Mouse (Mus musculus): Measurements from ENCODE around the gene Eipr1.
"Not testable (repeated sequence)": the region's sequence is repeated elsewhere in the genome, so short reads cannot be mapped to it uniquely, and the experiment has no call there.

The Eipr1 gene

DNA sequence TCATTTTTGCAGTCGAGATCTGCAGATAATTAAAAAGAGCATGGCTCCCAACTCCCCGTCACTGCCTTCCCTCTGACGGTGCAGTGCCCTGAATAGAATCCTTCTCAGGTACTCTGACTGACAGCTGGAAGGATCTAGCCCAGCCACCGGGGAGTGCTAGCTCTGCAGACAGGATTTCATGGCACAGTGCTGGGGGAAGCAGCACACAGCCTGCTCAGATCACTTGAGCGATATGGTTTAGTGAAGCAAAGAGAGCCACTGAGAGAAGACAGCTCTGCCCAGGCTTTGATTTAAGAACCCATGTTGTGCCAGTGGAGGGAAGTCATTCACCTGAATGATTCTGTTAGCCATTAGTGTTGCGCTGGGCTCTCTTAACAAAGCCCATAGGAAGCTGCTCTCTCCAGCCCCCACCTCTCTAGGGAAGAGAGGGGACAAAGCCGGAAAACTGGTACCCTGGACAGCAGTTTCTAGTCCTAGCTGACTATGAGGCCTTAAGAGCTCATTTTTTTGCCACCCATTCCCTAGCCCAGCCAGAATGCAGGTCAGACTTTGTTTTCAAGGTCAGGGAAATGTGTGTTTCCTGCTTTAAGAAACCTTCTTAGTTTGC, 137.6 kb downstream of the Eipr1 start:
- no peak for DNase-seq (ENCODE audit: low spot score)

DNA sequence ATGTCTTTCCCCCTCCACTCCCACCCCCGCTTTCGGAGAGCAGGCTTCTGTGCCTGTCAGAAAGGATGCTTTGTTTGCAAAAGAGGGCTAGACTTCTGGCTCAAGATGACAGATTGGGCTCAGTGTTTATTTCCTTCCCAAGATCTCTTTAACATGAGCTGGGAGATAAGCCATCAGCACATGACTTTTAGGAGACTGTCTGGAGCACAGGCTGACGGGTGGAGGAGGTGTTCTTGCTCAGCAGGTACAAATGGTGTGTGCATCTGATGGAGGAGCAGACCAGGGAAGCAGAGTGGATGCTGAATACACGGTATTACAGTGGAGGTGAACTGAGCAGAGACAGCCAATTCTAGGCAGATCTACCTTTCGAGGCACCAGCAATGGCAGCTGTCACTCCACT, 139.9 kb downstream of the Eipr1 start:
- no peak for DNase-seq (ENCODE audit: low spot score)

DNA sequence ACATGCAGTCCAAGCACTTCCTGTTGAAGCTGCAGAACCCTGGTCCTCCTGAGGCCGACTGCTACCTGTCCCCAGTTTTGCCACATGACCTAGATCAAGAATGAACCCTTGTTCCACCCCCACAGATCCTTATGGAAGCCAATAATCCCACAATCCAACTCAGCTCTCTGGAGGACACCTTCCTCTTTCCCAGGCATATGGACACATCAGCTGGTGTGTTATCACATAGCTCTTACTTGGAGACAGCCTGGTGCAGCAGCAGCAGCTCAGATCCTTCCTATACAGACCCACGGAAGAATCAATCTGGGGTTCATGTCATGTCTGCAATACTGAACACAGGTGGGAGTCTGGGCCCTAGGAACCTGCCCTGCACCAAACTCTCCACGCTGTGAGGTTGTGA, 145.0 kb downstream of the Eipr1 start:
- no peak for DNase-seq (ENCODE audit: low spot score)

DNA sequence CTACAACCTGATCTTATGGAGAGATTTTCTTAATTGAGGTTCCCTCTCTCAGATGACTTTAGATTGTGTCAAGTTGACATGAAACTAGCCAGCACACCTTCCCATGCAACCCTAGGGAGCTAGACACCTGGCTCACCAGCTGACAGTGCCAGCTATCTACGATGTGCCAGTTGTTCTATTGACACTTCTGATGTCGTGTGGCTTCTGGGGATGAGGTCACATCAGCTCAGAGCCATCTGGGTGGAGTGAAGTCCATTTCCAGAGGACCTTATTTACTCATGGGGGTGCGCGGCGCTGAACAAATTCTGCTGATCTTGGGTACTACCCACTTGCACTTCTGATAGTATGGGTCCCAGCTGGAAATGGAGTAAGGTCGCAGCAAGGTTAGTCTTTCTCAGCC, 146.7 kb downstream of the Eipr1 start:
- DNase-seq (ENCODE audit: low spot score) = no peak

DNA sequence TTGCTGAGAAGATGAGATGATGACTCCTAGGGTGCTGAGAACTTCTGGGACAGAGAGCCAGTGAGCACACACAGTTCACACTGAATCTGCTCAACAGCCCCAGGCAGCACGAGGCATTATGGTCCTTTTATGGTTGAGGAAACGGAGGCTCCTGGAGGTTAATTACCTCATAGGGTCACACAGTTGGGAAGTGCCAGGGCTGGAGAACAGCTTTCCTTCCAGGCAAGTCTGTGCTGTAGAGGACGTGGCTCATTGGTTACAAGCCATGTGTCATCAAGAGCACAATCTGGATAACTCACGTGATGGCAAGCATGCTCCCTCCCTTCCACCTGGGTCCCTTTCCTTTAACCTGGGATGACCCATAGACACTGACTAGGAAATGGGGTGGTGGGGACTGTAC, 148.1 kb downstream of the Eipr1 start:
- DNase-seq (ENCODE audit: low spot score) = no peak

DNA sequence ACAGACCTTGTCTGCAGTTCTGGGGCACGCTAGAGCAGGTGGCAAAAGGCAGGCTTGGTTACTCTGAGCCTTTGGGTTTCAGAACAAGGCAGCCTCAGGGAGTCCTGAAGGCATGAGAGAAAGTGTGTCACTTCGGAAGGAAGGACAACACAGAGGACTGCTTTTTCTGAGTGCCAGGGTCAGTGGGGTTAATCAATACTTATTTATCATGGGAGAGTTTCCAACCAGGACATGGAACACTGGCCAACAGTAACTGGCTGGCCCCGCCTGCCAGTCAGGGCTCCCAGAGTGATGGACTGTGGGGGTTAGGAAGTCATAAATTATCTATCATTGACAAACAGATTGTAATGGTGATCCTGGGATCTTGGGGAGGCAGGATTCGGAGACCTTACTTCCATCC, 148.7 kb downstream of the Eipr1 start:
- no peak for DNase-seq (ENCODE audit: low spot score)

DNA sequence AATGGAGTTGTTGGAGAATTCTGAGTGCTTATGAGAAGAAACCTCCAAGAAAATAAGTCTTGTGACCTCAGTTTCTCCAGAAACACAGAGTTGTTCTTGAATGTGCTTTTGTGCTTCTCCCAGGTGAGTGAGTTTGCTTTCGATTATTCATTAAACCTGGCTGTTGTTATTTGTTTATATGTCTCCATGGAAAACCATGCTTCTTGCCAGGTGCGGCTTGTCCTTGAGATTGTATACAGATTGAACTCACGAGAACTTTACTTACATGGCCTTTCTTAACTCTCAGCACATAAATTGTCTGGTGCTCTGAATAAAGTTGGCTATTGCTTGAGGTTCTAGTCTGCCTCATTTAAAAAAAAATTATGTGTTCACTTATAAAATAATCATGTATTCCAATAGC, 150.5 kb downstream of the Eipr1 start:
- no peak for DNase-seq (ENCODE audit: low spot score)

DNA sequence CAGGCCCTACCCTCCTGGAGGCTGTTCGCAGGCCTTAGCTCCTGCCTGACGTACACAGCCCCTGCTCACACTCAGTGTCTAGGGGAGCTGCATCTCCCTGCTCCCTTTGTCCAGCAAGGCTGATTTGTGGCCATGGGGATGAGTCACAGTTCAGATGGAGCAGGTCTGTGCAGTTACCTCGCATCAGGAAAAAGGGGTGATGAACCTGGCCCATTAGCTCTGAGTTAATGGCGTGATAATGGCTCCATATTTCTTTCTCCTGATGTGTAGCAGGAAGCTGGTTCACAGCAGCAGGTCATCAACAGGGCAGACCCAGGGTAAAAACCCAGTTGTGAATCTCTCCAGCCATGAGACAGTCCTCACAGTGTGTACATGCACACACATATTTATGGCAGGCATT, 151.5 kb downstream of the Eipr1 start:
- DNase-seq (ENCODE audit: low spot score) = no peak

DNA sequence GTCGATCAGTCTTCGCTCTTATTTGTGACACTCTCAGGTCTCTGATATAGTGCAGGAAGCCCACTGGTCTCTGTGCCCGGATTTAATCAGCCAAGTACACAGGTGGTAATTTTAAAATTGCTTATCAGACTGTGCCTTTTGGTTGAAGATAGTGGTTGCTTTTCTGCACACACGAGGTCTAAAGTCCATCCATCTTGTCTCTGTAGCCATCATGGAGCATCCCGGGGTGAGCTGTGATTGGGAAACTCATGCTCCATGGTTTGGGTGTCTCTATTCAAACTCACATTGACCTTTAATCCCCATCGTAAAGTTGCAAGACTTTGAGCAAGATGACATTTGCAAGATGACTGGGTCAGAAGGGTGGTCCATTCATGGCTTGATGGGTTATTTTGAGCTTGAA, 153.9 kb downstream of the Eipr1 start:
- no peak for DNase-seq (ENCODE audit: low spot score)

DNA sequence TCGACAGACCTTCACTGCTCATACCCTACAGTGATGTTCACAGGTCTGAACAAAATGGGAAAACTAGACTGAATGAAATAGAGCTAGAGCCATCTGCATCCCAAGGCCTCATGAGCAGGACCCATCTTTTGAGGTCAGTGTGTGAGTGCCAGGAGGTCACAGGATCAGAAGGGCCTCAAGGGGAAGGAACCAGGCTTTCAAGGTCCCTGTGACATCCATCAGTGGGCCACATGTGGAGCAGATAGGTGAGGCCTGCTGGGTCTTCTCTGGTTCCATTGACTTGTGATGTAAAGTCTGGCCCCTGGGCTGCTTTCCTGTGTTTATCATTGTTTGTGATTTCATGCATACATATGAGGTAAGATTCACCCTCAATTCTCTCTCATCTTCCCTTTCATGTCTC, 154.4 kb downstream of the Eipr1 start:
- no peak for DNase-seq (ENCODE audit: low spot score)

DNA sequence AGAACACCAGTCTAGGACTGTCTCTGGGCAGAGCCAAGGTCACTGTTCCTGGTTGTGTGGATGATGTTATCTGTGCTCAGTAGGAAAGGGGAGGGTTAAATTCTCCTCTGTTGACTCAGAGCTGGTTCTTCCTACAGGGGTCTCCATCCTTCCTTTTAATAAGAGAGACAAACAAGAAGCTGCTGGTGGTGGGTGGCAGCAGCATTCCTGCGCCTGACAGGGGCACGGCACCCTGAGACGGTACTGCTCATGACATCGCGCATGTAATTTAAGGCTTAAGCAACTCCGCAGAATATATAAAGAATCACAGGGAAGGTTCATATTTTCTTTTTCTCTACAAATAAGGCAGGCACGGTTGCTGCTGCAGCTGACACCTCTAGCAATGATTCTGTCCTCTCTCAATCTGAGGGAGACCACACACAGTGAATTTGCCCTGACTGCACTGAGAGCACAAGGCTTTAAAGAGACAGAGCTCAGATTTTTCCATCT, 155.2 kb downstream of the Eipr1 start:
- DNase-seq (ENCODE audit: low spot score) = no peak

DNA sequence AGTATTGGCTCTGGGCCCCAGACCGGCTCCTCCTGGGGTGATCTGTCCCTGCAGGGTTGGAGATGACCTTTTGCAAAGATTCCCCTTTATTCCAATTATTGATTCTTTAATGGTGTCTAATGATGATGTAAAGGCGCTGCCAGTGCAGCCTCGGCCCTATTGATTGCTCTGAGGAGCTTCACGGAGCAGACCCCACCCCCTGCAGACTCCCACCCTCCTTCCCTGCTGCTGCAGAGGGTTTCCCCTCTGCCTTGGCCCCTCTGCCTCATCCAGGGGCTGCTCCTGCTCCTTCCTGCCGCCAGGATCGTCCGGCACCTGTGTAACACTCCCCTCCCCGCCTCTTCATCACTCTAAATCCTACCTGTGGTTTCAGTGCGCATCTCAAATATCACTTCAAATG, 156.2 kb downstream of the Eipr1 start:
- DNase-seq (ENCODE audit: low spot score) = no peak

DNA sequence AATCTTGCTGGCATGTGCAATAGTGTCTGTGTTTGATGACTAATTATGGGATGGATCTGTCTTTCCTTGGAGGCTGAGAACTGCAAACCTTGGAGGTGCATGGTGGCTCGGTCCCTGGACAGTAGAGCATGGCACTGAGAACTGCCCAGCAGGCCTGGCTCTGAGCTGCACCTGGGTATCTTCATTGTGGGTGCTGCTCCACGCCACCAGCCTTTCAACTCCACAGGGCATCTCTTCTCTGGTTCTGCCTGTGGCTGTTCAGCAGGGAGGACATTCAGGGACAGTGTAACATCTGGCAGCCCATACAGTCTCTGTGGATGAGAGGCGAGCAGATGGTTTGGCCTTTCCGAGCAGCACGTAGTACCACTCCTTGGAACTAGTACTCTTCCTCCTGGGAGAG, 158.2 kb downstream of the Eipr1 start:
- DNase-seq (ENCODE audit: low spot score) = no peak

DNA sequence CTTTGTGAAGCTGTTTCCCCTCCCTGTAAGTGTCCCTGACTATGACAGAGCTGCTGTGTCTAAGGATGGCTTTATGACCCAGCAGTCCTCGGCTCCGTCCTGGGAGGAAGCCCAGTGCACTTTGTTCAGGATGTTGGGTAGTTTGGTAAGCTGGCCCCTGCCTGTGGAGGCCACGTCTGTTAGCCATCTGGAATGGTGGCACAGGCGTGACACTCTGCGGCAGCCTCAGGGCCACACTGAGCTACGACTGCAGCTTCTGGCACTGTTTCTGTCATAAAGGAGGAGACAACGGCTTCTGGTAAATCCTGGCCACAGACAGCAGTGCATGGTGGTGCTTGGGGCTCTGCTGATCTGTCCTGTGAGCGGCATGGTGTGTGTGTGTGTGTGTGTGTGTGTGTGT, 159.0 kb downstream of the Eipr1 start:
- DNase-seq (ENCODE audit: low spot score) = no peak

DNA sequence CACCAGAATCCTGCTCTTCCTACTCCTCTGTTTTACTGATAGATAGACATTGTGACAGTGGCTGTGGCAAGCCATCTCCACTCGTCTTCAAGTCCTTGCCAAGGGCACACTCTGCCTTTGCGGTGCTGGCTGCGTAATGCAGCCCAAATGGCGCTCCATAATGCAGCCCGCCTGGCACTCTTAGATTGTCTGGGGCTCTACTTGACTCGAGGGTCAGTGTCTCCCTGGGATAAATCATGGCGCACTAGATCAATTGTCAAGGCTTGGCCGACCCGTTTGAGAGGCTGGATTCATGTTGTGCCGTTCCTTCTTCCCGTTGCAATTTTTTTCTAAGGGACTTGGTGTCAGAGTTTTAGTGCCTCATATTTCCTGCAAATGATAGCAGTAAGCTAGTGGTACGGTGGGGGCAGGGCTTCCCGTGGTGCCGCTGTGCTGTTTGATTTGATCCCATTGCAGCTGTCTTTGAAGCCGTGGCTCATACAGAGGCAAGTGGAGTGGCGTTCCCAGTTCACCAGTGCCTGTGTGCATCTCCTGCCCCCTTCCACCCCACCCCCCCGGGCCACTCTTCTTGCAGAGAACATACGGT, 160.8 kb downstream of the Eipr1 start:
- DNase-seq (ENCODE audit: low spot score) = no peak

DNA sequence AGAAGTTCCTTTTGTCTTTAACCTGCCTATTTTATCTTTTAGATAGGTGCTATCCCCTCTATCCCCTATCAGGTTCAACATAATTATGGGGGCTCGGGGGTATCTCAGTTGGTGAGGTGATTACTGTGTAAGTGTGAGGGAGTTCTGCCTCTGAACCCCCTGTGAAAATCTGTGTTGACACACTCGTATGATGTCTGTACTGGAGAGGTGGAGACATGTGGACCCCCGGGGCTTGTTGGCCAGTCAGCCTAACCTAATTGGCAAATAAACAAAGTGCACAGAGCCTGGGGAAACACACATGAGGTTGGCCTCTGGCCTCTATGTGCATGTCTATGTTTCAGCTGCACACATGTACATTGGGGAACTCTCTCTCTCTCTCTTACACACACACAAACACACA, 161.5 kb downstream of the Eipr1 start:
- no peak for DNase-seq (ENCODE audit: low spot score)

DNA sequence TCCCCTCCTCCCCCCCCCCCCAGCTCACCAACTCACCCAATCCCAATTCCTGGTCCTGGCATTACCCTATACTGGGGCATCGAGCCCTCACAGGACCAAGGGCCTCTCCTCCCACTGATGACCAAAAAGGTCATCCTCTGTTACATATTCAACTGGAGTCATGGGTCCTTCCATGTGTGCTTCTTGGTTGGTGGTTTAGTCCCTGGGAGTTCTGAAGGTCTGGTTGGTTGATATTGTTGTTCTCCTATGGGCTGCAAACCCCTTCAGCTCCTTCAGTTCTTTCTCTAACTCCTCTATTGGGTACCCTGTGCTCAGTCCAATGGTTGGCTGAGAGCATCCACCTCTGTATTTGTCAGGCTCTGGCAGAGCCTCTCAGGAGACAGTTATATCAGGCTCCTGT, 162.5 kb downstream of the Eipr1 start:
- not testable (repeated sequence) for DNase-seq (ENCODE audit: low spot score)

Data from urinary bladder, postnatal 25 days (tissue).